Mouse (Mus musculus): Measurements from ENCODE around the gene Homez. TPM values are rescaled to one million over a fixed set of nuclear protein-coding genes. Genes with fewer than 3 reads are reported as not detected.

Gene Homez
- total RNA-seq, 2 experiments from 2014 or later: 16.7 to 18.5 TPM

DNA sequence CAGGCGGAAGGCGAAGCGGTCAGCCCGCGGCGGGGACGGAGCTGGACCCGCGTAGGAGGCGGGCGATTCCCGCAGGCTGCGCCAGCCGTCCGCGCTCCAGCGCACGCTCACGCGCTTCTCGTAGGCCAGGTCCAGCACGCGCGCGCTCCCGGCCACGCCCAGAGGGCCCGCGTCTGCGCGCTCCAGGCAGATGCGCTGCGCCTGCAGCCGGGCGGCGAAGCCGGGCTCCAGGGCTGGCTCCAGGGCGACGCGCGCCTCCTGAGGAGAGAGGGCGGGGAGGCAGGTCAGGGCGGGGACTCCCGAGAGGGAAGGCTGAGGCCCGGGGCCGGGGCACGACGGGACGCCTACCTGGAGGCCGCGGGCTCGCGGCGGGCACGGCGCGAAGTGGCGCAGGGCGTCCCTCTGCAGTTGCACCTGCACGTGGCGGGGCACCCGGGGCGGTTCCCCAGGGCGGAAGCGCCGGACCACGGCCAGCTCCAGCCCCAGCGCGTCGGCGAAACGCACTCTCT is 5.8 kb upstream of the Homez start:
- DNase-seq (ENCODE audit: extremely low spot score in 1 of 2, low spot score in 2 of 2): peak; percentile 82 to 94
- intact Hi-C loops (cut with DNase I): no loop called here

GRCm38 (mm10) chr14:54875844-54876538 is 5.2 kb upstream of the Homez start:
- intact Hi-C loops (cut with DNase I): no loop called here
- no peak for DNase-seq (ENCODE audit: extremely low spot score in 1 of 2, low spot score in 2 of 2)

GRCm38 (mm10) chr14:54874165-54874564 is 3.4 kb upstream of the Homez start:
- intact Hi-C loops (cut with DNase I): no loop called here

GRCm38 (mm10) chr14:54868026-54868425 is 2.7 kb downstream of the Homez start:
- DNase-seq (ENCODE audit: extremely low spot score in 1 of 2, low spot score in 2 of 2): no peak
- intact Hi-C loops (cut with DNase I): no loop called here

More at GRCm38 (mm10) chr14:54874165-54874564, 3.4 kb upstream of the Homez start:
- no peak for DNase-seq (ENCODE audit: extremely low spot score in 1 of 2, low spot score in 2 of 2)

DNA sequence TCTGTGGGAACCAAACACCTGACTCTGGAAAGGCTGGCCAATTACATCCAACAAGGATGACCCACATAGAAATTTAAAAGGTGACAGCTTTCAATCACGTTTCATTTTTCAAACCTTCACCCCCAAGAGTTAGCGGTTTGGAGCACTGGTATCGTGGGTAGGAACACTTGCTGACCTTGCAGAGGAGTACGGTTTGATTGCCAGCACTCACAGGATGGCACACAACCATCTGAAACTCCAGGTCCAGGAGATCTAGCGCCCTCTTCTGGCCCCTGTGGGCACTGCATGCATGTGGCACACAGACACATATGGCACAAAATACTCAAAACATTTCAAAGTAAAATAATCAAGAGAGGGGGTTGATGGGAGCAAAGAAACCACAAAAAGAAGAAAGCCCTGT is 3.8 kb downstream of the Homez start:
- intact Hi-C loops (cut with DNase I): no loop called here
- DNase-seq (ENCODE audit: extremely low spot score in 1 of 2, low spot score in 2 of 2): no peak

- no peak for DNase-seq (ENCODE audit: extremely low spot score in 1 of 2, low spot score in 2 of 2)
- intact Hi-C loops (cut with DNase I): no loop called here
Measured at GRCm38 (mm10) chr14:54866268-54866667, 4.5 kb downstream of the Homez start.

DNA sequence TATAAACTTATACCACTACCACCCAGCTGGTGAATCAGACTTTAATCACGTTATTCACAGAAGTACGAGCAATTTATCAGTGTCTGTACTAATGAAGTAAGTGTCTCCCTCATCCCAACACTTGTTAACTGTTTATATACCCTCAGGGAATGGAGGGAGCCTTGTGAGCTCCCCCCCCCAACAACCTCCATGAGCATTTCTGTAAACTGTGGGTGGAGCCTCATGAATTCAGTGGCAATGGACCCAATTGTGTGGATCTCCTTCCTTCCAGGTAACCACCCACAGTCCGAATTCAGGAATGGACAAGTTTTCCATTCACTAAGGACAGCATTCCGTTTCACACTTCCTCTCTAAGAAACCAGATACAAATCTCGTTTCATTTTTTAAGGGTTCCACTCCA is 5.1 kb downstream of the Homez start:
- intact Hi-C loops (cut with DNase I): no loop called here
- no peak for DNase-seq (ENCODE audit: extremely low spot score in 1 of 2, low spot score in 2 of 2)

- intact Hi-C loops (cut with DNase I): no loop called here
- DNase-seq (ENCODE audit: extremely low spot score in 1 of 2, low spot score in 2 of 2): no peak
Measured at GRCm38 (mm10) chr14:54864313-54865036, 6.3 kb downstream of the Homez start.

DNA sequence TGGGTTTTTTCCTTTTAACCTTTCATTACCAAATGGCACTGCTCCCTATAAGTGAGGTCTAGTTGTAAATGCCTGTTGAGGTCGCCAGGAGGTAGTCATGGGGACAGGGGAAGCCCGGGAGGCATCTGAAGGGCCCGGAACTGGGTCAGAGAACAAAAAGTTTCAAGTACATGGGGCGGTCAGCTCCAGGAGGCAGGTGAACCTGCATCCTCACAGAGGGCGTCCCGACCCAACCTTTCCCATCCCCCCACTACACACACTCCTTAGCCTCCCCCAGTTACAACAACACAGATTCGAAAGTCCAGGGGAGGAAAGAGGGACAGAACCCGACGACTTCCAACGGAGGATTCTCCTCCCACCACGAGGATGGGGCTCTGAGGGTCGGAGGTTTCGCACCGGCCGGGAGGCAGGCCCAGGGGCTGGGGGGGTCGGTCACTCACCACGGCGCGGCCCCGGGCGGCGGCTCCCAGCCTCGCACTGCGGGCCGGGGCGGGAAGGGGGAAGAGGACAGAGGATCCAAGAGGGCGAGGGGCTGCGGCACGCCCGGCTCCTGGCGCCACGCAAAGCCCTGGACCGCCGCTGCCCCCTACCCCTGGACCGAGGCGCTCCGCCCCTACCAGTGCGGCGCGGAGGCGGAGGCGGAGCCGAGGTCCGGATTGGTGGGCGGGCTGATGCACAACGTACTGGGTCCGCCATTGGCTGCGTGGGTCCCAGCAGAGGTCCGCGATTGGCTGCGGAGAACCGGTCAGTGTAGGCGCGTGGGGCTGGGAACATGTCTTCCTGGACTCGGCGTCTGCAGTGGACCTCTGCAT is 7.1 kb downstream of the Homez start:
- peak; percentile 92 to 95 for DNase-seq (ENCODE audit: extremely low spot score in 1 of 2, low spot score in 2 of 2)
- intact Hi-C loops (cut with DNase I): no loop called here

DNA sequence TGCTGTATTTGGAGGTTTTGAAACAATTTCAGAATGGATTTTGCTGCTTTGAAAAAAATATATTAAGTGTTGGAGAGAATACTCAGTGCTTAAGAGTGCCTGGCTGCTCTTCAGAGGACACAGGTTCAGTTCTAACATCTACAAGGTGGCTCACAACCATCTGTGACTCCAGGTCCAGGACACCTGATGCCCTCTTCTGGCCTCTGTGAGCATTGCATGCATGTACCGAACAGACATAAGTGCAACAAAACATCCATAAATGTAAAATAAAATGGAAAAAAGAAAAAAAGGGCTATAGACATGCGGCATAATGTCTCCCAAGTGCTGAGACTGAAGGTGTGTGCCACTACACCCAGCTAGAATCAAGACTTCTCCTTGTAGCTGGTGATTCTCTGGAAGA is 10.2 kb downstream of the Homez start:
- intact Hi-C loops (cut with DNase I): no loop called here
- peak in 1 of 2 experiments; percentile 57 for DNase-seq (ENCODE audit: extremely low spot score in 1 of 2, low spot score in 2 of 2)

DNA sequence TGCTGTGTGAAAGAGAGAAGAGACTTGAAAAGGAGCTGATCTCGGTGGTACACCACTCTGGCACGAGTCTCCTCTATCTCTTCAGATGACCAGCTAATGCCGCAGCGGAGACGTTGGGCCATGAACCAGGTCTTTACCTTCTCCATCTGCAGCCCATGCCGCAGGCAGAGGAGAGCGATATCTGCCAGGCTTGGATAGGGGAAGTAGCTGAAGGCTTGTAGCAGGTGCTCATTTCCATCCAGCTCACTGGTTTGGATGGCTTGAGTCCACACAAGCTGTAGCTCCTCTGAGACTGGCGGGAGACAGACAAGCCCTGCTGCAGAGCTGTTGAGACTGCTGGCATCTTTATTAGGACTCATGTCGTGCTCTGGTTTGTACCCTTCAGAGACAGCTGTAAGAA is 12.9 kb downstream of the Homez start:
- no peak for DNase-seq (ENCODE audit: extremely low spot score in 1 of 2, low spot score in 2 of 2)
- intact Hi-C loops (cut with DNase I): no loop called here

- DNase-seq (ENCODE audit: extremely low spot score in 1 of 2, low spot score in 2 of 2): no peak
- intact Hi-C loops (cut with DNase I): no loop called here
Measured at GRCm38 (mm10) chr14:54856703-54857102, 14.1 kb downstream of the Homez start.

GRCm38 (mm10) chr14:54855726-54856125 is 15.0 kb downstream of the Homez start:
- intact Hi-C loops (cut with DNase I): no loop called here
- DNase-seq (ENCODE audit: extremely low spot score in 1 of 2, low spot score in 2 of 2): no peak

- intact Hi-C loops (cut with DNase I): no loop called here
- peak in 1 of 2 experiments; percentile 40 for DNase-seq (ENCODE audit: extremely low spot score in 1 of 2, low spot score in 2 of 2)
Measured at GRCm38 (mm10) chr14:54843461-54843860, 27.3 kb downstream of the Homez start.

DNA sequence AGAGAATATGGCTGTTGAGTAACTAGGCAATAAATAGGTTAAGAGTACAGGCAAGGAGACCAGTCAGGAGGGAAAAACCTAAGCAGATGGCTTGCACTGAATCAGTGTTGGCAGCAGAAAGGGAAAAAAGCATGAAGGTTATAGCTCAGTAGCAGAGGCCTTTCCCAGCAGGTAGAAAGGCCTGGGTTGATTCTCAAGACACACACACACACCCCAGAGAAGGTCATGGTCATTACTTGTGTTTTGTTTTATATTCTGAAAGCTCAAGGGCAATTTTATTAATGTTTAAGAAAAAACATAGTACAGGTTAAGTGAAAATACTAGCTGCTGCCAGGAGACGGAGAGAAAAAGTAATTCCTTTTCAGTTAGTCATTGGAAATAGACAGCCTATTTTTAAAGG is 47.0 kb downstream of the Homez start:
- intact Hi-C loops (cut with DNase I): no loop called here
- DNase-seq (ENCODE audit: extremely low spot score in 1 of 2, low spot score in 2 of 2): no peak

GRCm38 (mm10) chr14:54822301-54822700 is 48.5 kb downstream of the Homez start:
- intact Hi-C loops (cut with DNase I): no loop called here
- no peak for DNase-seq (ENCODE audit: extremely low spot score in 1 of 2, low spot score in 2 of 2)

DNA sequence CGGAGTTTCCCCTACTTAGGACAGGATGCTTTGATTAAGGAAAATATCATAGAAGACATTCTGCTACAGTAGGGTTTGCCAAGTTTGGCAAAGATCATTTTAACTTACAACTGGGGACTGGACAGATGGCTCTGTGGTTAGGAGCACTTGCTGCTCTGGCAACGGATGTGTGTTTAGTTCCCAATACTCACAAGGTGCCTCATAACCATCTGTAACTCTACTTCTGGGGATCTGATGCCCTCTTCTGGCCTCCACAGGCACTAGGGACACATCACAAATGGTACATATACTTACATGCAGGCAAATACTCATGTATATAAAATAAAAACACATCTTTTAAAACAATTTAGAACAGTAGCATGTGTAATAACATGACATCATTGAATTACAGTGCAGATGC is 53.0 kb downstream of the Homez start:
- DNase-seq (ENCODE audit: extremely low spot score in 1 of 2, low spot score in 2 of 2): peak in 1 of 2 experiments; percentile 25
- intact Hi-C loops (cut with DNase I): loop anchor here (5.0 kb wide), 1 partner anchor 105 kb away; the partner anchor contains the start of gene Cebpe

- intact Hi-C loops (cut with DNase I): loop anchor here (5.0 kb wide), 1 partner anchor 103 kb away; the partner anchor contains the start of gene Cebpe
- DNase-seq (ENCODE audit: extremely low spot score in 1 of 2, low spot score in 2 of 2): no peak
Measured at GRCm38 (mm10) chr14:54815737-54816136, 55.0 kb downstream of the Homez start.

DNA sequence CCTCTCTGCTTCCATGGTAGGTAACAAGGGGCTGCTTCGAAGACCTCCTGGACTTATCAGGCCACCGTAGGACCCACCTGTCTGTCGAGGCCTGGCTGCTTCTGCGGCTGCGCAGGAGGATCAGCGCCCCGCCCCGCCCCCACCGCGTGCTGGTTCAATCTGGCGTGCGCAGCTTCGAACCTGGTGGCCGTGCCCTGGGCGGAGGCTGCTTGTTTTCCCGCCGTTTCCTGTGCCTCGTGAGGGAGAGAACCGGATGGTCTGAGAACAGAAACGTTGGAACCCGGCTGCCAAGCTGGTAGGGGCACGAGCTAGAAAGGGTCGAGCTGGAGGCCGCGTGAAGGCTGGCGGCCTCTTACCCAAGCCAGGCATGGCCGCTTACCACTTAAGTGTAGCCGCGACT is 56.8 kb downstream of the Homez start, which contains the start of gene Rnf212b:
Gene Rnf212b, plus strand, starts transcription at position 151 of the 400 bp plus-strand sequence.
- intact Hi-C loops (cut with DNase I): no loop called here
- DNase-seq (ENCODE audit: extremely low spot score in 1 of 2, low spot score in 2 of 2): peak in 1 of 2 experiments; percentile 27
